Mouse (Mus musculus) limb, embryonic 13.5 days (tissue): Measurements from ENCODE around the gene Mapkbp1. TPM values are rescaled to one million over a fixed set of nuclear protein-coding genes. Genes with fewer than 3 reads are reported as not detected.

ENCODE experiments used
- ATAC-seq: fragments of 200-750 bp; cut with Nextera tagmentation; 2 replicates; pipeline ENCODE4 v1.8.0; 2017; ENCODE audit warnings: low read depth, moderate number of reproducible peaks, moderate TSS enrichment; ENCODE audit not compliant: low FRiP score
- H3K27ac ChIP-seq: fragments of 300-500 bp; sonication (generic); 2 replicates; pipeline ENCODE4 v1.5.1; 2015; ENCODE audit warnings: inconsistent platforms, mild to moderate bottlenecking, moderate library complexity
- H3K27me3 ChIP-seq: fragments of 300-500 bp; sonication (generic); 2 replicates; pipeline ENCODE4 v1.6.1; 2015; ENCODE audit warnings: mild to moderate bottlenecking, inconsistent platforms
- H3K36me3 ChIP-seq: fragments of 300-500 bp; sonication (generic); 2 replicates; pipeline ENCODE4 v1.6.1; 2015; ENCODE audit warnings: inconsistent platforms, mild to moderate bottlenecking, moderate library complexity
- H3K4me1 ChIP-seq: fragments of 300-500 bp; sonication (generic); 2 replicates; pipeline ENCODE4 v1.6.1; 2015; ENCODE audit warnings: inconsistent platforms
- H3K4me2 ChIP-seq: fragments of 300-500 bp; sonication (generic); replicated peaks from 2 replicates; pipeline ENCODE4 v1.6.1; 2015; ENCODE audit warnings: inconsistent platforms, mild to moderate bottlenecking, moderate library complexity
- H3K4me3 ChIP-seq: fragments of 300-500 bp; sonication (generic); 2 replicates; pipeline ENCODE4 v1.5.1; 2015; ENCODE audit warnings: moderate library complexity, mild to moderate bottlenecking, inconsistent platforms
- H3K9ac ChIP-seq: fragments of 300-500 bp; sonication (generic); 2 replicates; pipeline ENCODE4 v1.6.1; 2015; ENCODE audit warnings: mild to moderate bottlenecking, inconsistent platforms
- H3K9me3 ChIP-seq: fragments of 300-500 bp; sonication (generic); 2 replicates; pipeline ENCODE4 v1.6.1; 2016; ENCODE audit warnings: inconsistent platforms
- WGBS: fragments of 180-500 bp; shearing (Covaris S2); methylation state at CpG from one replicate; pipeline ENCODE4 v1.1.7; 2015; 5-methylcytosine and 5-hydroxymethylcytosine counted together
- polyA plus RNA-seq: library from polyadenylated mRNA; unstranded; fragments of >200 nt; fragmentation: Nextera tagmentation; extraction: Ambion mirVana; gene quantifications from 2 replicates; pipeline ENCODE4 v1.2.1, GENCODE M21; 2015

Gene Mapkbp1
- 3.8 and 3.9 TPM in 2 replicates for polyA plus RNA-seq

DNA sequence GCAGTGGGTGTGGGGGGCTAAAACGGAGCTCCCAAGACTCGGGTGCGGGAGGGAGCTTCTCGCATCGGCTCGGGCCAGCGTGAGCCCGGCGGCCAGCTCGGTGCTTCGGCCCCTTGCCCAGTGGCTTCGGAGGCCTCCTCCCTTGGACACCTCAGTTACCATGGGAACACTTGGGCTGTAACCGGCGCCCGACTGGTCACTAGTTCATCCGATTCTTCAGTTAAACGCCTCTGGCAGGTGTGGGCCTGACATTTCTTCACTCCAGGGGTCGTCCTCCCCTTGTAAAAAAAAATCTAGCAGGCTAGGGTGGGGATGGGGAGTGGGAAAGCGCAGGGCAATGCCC is at the start of gene Mapkbp1:
Gene Mapkbp1, plus strand, starts transcription at position 163 of the 343 bp plus-strand sequence.
- ATAC-seq = peak; percentile 77
- no peaks in the 10 kb centered on the region for H3K9me3 ChIP-seq
- peak within 1 kb of the TSS; percentile 52; the same call in 1 of the 2 replicates for H3K27ac ChIP-seq
- H3K4me1 ChIP-seq = peaks cover 22% of the 10 kb centered on the region
- H3K9ac ChIP-seq = peak within 1 kb of the TSS; percentile 90
- H3K4me2 ChIP-seq = peak within 1 kb of the TSS; percentile 82
- peak within 1 kb of the TSS; percentile 90 for H3K4me3 ChIP-seq
- H3K36me3 ChIP-seq = peaks cover 5% of the 10 kb centered on the region; the same call in 1 of the 2 replicates
- WGBS = 0% methylated on average over 19 of the region's 19 CpGs
- no peaks in the 10 kb centered on the region for H3K27me3 ChIP-seq

DNA sequence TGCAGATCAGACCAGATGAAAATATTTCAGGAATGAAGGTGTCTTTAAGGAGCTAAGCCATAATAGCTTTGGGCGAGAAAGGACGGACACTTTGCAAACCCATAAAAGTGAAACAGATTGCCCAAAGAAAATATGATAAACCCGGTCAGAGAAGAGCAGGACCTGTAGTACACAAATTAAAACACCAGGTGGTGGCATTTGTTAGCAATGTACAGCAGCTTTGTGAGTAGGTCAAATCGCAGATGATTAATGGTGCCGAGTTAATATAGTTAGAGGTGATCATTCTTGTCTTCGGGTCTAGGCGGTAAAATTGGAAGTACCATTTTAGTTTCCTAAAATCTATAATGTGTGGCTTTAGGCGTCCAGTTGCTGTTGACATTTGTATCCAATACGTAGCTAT is 1.9 kb upstream of the Mapkbp1 start:
- no peak for ATAC-seq
- 39% methylated on average over 9 of the region's 9 CpGs for WGBS

DNA sequence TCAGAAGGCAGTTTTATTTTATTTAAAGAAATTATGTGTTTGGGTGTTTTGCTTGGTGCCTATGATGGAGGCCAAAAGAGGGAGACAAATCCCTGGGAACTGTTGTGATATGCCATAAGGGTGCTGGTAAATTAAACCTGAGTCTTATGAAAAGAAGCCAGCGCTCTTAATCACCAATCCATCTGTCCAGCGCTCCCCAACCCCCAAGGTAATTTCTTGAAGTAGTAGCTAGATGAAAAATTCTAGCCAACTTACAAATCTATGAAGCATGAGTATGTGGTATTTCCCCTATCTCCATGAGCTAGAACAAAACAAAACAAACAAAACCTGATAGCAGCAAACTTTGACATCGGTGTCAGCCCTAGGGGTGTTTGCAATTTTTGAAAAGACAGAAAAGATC is 1.2 kb upstream of the Mapkbp1 start:
- no peak for ATAC-seq
- Histone ChIP-seq H3K27ac (0 out of 2 replicates have a peak overlapping the region, but pooled peaks have one; percentile 33), H3K4me3 (no peak overlapping the region), H3K36me3 (peaks cover 10% of the 10 kb centered on the region), H3K4me1 (peaks cover 22% of the 10 kb centered on the region), H3K4me2 (peak overlapping the region; percentile 82), H3K27me3 (no peaks in the 10 kb centered on the region), H3K9me3 (no peaks in the 10 kb centered on the region), H3K9ac (no peak overlapping the region)
- 76% methylated on average over 3 of the region's 3 CpGs for WGBS

More for the DNA sequence above, 1.9 kb upstream of the Mapkbp1 start:
- Histone ChIP-seq H3K4me1 (peaks cover 22% of the 10 kb centered on the region), H3K36me3 (peaks cover 12% of the 10 kb centered on the region), H3K9ac (no peak overlapping the region), H3K4me3 (no peak overlapping the region), H3K4me2 (no peak overlapping the region), H3K9me3 (no peaks in the 10 kb centered on the region), H3K27me3 (no peaks in the 10 kb centered on the region), H3K27ac (no peak overlapping the region)

DNA sequence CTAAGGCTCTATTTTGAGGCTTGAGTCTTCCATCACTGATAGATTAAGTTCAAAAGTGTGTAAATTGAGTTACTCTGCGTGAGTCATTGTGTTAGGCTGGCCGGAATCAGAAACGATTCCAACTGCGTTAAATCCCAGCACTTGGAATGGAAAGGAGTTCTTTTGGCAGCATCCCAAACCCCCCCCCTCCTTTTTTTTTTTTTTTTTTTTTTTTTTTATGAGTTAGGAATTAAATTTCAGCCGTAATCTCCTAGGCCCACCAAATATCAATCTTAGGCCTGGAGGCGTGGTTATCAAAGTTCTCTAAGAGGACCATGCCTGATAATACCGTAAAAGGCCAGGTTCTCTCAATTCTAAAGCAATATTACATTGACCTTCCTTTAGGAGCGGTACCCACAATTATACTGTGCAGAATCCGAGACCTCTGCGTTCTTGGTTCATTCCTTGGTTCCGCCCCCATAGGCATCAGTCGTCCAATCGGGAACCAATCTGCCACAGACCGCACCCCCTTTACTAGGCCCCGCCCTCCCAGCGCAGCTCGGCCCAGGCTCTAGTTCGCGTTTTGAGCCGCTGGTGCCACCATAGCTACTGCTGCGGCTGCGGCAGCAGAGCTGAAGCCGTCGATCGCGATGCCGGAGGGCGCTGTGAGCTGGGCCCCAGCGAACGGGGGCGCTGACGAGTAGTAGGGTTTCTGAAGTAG is 512 bp upstream of the Mapkbp1 start:
- peak overlapping the region; percentile 90 for H3K4me3 ChIP-seq
- H3K36me3 ChIP-seq = peaks cover 5% of the 10 kb centered on the region; the same call in 1 of the 2 replicates
- peak; percentile 98 for ATAC-seq
- H3K27ac ChIP-seq = peak overlapping the region; percentile 52; the same call in 1 of the 2 replicates
- WGBS = 1% methylated on average over 32 of the region's 32 CpGs
- H3K9me3 ChIP-seq = no peaks in the 10 kb centered on the region
- H3K4me2 ChIP-seq = peak overlapping the region; percentile 82
- peaks cover 22% of the 10 kb centered on the region for H3K4me1 ChIP-seq
- H3K27me3 ChIP-seq = no peaks in the 10 kb centered on the region
- H3K9ac ChIP-seq = peak overlapping the region; percentile 90

DNA sequence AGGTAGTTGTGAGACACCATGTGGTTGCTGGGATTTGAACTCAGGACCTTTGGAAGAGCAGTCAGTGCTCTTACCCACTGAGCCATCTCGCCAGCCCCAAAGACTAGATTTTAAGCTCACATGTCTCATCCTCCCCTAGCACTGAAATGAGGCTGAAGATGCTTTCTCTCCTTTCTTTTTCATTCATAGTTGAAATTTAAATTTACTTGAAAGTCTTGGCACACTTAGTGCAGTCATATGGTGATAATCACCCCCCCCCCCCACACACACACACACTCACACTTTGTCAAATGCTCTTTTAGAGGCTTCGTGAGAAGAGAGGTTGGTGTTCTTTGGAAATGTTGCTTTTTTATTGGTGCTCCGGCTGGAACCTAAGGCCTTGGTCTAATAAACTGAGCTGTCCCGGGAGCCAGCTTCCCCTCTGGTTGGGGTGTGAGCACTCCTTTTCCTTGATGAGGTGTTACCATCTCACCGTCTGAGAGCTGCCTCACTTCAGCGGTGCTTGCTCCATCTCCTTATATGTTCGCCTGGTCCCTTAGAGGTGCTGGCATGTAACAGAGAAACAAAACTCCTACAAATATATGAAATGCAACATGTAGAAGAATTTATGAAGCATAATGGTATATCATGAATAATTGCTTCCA is 8.0 kb downstream of the Mapkbp1 start:
- H3K9me3 ChIP-seq = no peaks in the 10 kb centered on the region
- H3K36me3 ChIP-seq = peaks cover 13% of the 10 kb centered on the region
- H3K9ac ChIP-seq = no peak overlapping the region
- H3K4me2 ChIP-seq = no peak overlapping the region
- WGBS = 43% methylated on average over 7 of the region's 7 CpGs
- ATAC-seq = peak; percentile 76
- H3K4me1 ChIP-seq = 0 out of 2 replicates have a peak, but pooled peaks cover 3% of the 10 kb centered on the region
- no peak overlapping the region for H3K4me3 ChIP-seq
- no peak overlapping the region for H3K27ac ChIP-seq
- no peaks in the 10 kb centered on the region for H3K27me3 ChIP-seq

DNA sequence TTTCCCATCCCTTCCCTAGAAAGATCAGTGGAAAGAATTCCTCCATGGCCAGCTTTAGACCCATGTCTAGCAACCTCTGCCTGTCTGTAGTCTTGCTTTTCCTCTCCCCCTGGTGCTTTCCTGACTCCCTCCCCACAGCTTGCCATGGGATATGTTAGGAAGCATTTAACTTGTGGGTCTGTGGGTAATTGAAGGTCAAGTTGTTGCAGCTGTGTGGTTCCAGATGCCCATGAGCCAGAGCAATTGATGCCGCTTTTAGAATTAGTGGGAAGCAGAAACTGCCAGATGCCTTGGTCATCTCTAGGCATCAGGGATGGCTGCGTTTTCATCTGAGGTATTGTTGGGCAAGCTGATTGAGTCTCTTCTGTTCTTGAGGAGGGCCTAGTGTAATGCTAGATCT is 9.1 kb downstream of the Mapkbp1 start:
- Histone ChIP-seq H3K36me3 (peaks cover 13% of the 10 kb centered on the region), H3K4me2 (no peak overlapping the region), H3K27me3 (no peaks in the 10 kb centered on the region), H3K9ac (no peak overlapping the region), H3K4me3 (no peak overlapping the region), H3K27ac (no peak overlapping the region; the same call in 1 of the 2 replicates), H3K9me3 (no peaks in the 10 kb centered on the region), H3K4me1 (0 out of 2 replicates have a peak, but pooled peaks cover 3% of the 10 kb centered on the region)
- WGBS = 63% methylated on average over 2 of the region's 2 CpGs
- no peak for ATAC-seq

DNA sequence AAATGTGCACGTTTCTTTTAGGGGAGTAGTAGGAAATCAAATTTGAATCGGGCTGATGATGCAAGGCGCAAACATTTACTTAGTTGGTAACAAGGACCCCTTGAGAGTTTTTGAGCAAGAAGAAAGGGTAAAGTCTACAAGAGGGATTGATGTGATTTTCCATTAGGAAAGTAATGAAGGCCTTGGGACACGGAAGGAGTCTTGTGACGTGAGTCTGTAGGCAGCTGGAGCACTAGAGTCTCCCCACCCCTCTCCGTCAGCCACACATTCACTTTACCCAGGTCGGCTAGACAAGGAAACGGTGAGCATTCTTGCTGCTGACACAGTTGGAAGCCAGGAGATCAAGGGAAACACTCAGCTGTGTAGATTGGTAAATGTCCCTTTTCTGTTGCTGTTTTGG is 13.4 kb downstream of the Mapkbp1 start:
- H3K27ac ChIP-seq = no peak overlapping the region
- H3K27me3 ChIP-seq = no peaks in the 10 kb centered on the region
- H3K4me3 ChIP-seq = no peak overlapping the region
- no peak for ATAC-seq
- peaks cover 13% of the 10 kb centered on the region for H3K36me3 ChIP-seq
- WGBS = 64% methylated on average over 8 of the region's 8 CpGs
- 0 out of 2 replicates have a peak, but pooled peaks cover 3% of the 10 kb centered on the region for H3K4me1 ChIP-seq
- H3K9me3 ChIP-seq = no peaks in the 10 kb centered on the region
- H3K4me2 ChIP-seq = no peak overlapping the region
- no peak overlapping the region for H3K9ac ChIP-seq

DNA sequence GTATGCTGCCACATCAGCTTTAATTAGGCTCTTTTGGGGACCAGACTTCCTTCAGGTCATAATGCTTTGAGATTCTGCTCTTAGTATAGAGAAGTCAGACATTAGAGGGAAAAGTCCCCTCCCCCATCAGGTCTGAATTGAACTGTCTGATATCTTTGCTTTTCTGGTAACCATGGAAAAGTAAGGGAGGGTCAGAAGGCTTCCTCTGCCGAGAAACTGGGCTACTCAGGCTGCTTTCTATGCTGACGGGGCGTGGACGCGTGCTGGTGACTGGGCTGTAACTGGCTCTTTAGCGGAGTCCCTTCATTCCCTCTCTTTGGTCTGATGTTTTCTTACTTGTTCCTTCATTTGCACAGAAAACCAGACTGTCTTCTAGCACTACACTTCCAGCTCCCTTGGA is 13.9 kb downstream of the Mapkbp1 start:
- H3K36me3 ChIP-seq = peaks cover 10% of the 10 kb centered on the region
- H3K4me3 ChIP-seq = no peak overlapping the region
- no peaks in the 10 kb centered on the region for H3K9me3 ChIP-seq
- H3K4me1 ChIP-seq = 0 out of 2 replicates have a peak, but pooled peaks cover 3% of the 10 kb centered on the region
- H3K27me3 ChIP-seq = no peaks in the 10 kb centered on the region
- H3K4me2 ChIP-seq = no peak overlapping the region
- H3K27ac ChIP-seq = no peak overlapping the region
- no peak for ATAC-seq
- WGBS = 78% methylated on average over 6 of the region's 6 CpGs
- H3K9ac ChIP-seq = no peak overlapping the region

DNA sequence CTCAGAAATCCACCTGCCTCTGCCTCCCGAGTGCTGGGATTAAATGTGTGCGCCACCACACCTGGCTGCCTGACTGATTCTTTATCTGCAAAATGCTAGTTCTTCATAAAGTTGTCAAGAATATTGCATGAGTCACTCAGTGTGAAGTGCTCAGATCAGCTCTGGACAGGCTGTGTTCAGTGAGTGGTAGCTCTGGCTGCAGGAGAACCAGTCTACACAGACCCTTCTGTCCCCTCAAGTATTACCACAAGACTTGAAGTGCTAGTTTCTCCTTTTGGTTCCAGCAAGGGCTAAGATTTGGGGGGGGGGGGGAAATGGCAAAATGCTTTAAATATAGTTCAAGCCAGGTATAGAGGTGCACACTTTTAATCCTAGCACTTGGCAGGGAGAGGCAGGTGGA is 14.9 kb downstream of the Mapkbp1 start:
- Histone ChIP-seq H3K4me2 (no peak overlapping the region), H3K4me1 (no peaks in the 10 kb centered on the region), H3K27ac (no peak overlapping the region), H3K4me3 (no peak overlapping the region), H3K27me3 (no peaks in the 10 kb centered on the region), H3K9me3 (no peaks in the 10 kb centered on the region), H3K36me3 (peaks cover 7% of the 10 kb centered on the region), H3K9ac (no peak overlapping the region)
- no peak for ATAC-seq
- 92% methylated on average over 2 of the region's 2 CpGs for WGBS

DNA sequence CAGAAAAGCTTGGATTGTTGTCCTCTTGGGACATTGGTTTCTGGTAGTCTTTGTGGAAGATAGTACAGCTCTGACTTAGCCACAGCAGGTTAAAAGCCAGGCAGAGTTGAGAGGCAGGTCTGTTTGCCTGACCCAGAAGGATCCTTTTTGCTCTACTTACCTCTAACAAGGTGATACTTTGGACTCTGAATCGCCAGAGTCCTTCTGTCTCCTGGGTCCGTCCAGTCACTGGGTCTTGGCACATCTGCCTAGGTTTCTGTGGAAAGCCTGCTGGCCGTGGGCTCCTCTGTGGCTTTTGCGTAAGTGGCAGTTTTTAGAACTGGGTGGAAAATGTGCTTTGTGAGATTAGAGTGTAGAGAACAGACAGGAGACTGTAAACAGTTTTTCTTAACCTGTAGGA is 16.5 kb downstream of the Mapkbp1 start:
- no peaks in the 10 kb centered on the region for H3K27me3 ChIP-seq
- no peak overlapping the region for H3K4me3 ChIP-seq
- no peak for ATAC-seq
- WGBS = 89% methylated on average over 4 of the region's 4 CpGs
- no peak overlapping the region for H3K4me2 ChIP-seq
- H3K9ac ChIP-seq = no peak overlapping the region
- H3K9me3 ChIP-seq = no peaks in the 10 kb centered on the region
- peaks cover 3% of the 10 kb centered on the region; the same call in 1 of the 2 replicates for H3K4me1 ChIP-seq
- peaks cover 5% of the 10 kb centered on the region; the same call in 1 of the 2 replicates for H3K36me3 ChIP-seq
- H3K27ac ChIP-seq = no peak overlapping the region

DNA sequence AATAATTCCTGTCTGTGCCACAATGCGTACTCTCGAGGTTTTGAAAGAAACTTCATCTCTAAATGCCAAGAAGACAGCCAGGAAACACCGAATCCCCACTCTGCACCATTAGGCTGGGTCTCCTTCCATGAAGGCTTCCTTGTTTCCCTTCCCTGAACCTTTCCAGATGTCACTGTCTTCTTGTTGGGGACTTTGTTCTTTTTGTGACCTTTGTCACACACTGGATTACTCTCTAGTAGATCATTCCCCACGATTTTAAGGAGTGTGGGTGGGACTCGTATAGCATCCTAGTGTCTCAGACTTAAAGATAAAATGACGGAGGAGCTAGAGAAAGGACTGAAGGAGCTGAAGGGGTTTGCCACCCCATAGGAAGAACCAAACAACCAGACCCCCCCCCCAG is 18.4 kb downstream of the Mapkbp1 start:
- peaks cover 20% of the 10 kb centered on the region for H3K4me1 ChIP-seq
- no peak overlapping the region for H3K4me3 ChIP-seq
- no peaks in the 10 kb centered on the region for H3K27me3 ChIP-seq
- no peaks in the 10 kb centered on the region for H3K9me3 ChIP-seq
- peaks cover 5% of the 10 kb centered on the region; the same call in 1 of the 2 replicates for H3K36me3 ChIP-seq
- ATAC-seq = no peak
- H3K4me2 ChIP-seq = no peak overlapping the region
- H3K9ac ChIP-seq = no peak overlapping the region
- H3K27ac ChIP-seq = no peak overlapping the region
- 83% methylated on average over 6 of the region's 6 CpGs for WGBS

DNA sequence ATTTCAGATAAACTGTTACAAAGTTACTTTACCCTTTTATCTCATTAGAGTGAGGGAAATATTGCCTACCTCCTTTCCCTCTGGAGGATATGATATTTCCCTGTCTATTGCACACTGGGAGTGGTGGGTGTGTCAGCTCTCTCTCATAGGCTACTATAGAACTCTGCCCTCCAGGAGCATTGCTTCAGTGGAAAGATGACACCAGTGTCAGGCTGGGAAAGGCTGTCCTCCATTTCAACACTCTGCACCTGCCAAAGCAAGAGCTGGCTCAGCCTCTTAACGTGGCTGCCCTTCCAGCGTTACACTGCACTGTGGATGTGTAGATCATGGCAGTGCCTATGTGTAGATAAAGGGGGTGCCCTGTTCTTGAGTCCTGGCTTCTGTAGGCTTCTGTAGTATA is 19.9 kb downstream of the Mapkbp1 start:
- Histone ChIP-seq H3K9me3 (no peaks in the 10 kb centered on the region), H3K27me3 (no peaks in the 10 kb centered on the region), H3K4me2 (no peak overlapping the region), H3K36me3 (peaks cover 5% of the 10 kb centered on the region; the same call in 1 of the 2 replicates), H3K27ac (no peak overlapping the region), H3K9ac (no peak overlapping the region), H3K4me3 (no peak overlapping the region), H3K4me1 (peaks cover 35% of the 10 kb centered on the region)
- 77% methylated on average over 2 of the region's 2 CpGs for WGBS
- no peak for ATAC-seq
